Mouse (Mus musculus) liver, embryonic 14.5 days (tissue): Measurements from ENCODE around the gene Sh3bp2. TPM values are rescaled to one million over a fixed set of nuclear protein-coding genes. Genes with fewer than 3 reads are reported as not detected.

Experiments
- ATAC-seq: fragments of 200-750 bp; cut with Nextera tagmentation; 2 replicates; pipeline ENCODE4 v1.8.0; 2017; ENCODE audit warnings: moderate number of reproducible peaks, mild to moderate bottlenecking, moderate library complexity; ENCODE audit not compliant: insufficient read depth
- DNase-seq, 3 experiments: peaks; one replicate each; pipeline ENCODE4 v3.0.0-alpha.2; 2012 to 2013; ENCODE audit warnings: low read depth in 3 of 3, low spot score in 3 of 3
- H3K27ac ChIP-seq: fragments of 300-500 bp; sonication (generic); 2 replicates; pipeline ENCODE4 v1.5.1; 2014; ENCODE audit warnings: moderate library complexity, mild to moderate bottlenecking, control low read depth, inconsistent platforms
- H3K27me3 ChIP-seq: fragments of 300-500 bp; sonication (generic); 2 replicates; pipeline ENCODE4 v1.6.1; 2014; ENCODE audit warnings: mild to moderate bottlenecking, low read length, moderate library complexity; ENCODE audit not compliant: control insufficient read depth, insufficient read depth
- H3K36me3 ChIP-seq: fragments of 300-500 bp; sonication (generic); replicated peaks from 2 replicates; pipeline ENCODE4 v1.6.1; 2014; ENCODE audit warnings: low read depth; ENCODE audit not compliant: control insufficient read depth, insufficient read depth
- H3K4me1 ChIP-seq, 2 experiments: fragments of 200-500 bp in 1 of 2; fragments of 300-500 bp in 1 of 2; sonication (generic) in 1 of 2; replicated peaks; 2 replicates each; pipeline ENCODE4 v1.6.1; 2012 to 2014; ENCODE audit warnings: antibody characterized with exemption in 1 of 2, inconsistent platforms in 1 of 2, low read length in 1 of 2; ENCODE audit not compliant: control insufficient read depth in 2 of 2, insufficient read depth in 2 of 2
- H3K4me2 ChIP-seq: fragments of 300-500 bp; sonication (generic); 2 replicates; pipeline ENCODE4 v1.6.1; 2014; ENCODE audit warnings: low read depth, mild to moderate bottlenecking, control low read depth, moderate library complexity
- H3K4me3 ChIP-seq, 2 experiments: fragments of 200-500 bp in 1 of 2; fragments of 300-500 bp in 1 of 2; sonication (generic) in 1 of 2; 2 replicates each; pipeline ENCODE4 v1.5.1; 2012 to 2014; ENCODE audit warnings: low read depth in 2 of 2, low read length in 2 of 2, mild to moderate bottlenecking in 2 of 2, control low read depth in 1 of 2, inconsistent platforms in 1 of 2, moderate library complexity in 1 of 2; ENCODE audit not compliant: insufficient read depth in 1 of 2
- H3K9ac ChIP-seq: fragments of 300-500 bp; sonication (generic); replicated peaks from 2 replicates; pipeline ENCODE4 v1.6.1; 2014; ENCODE audit warnings: mild to moderate bottlenecking, control low read depth, moderate library complexity
- H3K9me3 ChIP-seq: fragments of 300-500 bp; sonication (generic); 2 replicates; pipeline ENCODE4 v1.6.1; 2016; ENCODE audit warnings: low read length, mixed read lengths; ENCODE audit not compliant: control insufficient read depth
- CTCF ChIP-seq: IDR thresholded peaks from 2 replicates; pipeline ENCODE4 v1.5.1; 2016; ENCODE audit warnings: antibody characterized with exemption, low read depth, control low read depth
- EP300 ChIP-seq: IDR thresholded peaks from 2 replicates; pipeline ENCODE4 v1.6.1; 2016; ENCODE audit warnings: antibody characterized with exemption, low read depth
- WGBS: fragments of 180-500 bp; shearing (Covaris S2); extraction: QIAGEN DNeasy Blood & Tissue Kit; methylation state at CpG from one replicate; pipeline ENCODE4 v1.1.7; 2014; ENCODE audit not compliant: insufficient replicate concordance; 5-methylcytosine and 5-hydroxymethylcytosine counted together
- polyA plus RNA-seq, 2 experiments: library from polyadenylated mRNA; depleted of rRNA in 1 of 2; stranded (reverse) in 1 of 2; unstranded in 1 of 2; fragments of >200 nt; fragmentation: Nextera tagmentation in 1 of 2; extraction: Ambion mirVana in 1 of 2; gene quantifications; 2 replicates each; pipeline versions ENCODE4 v1.2.1 to v1.2.3; 2012 to 2014

Gene Sh3bp2
- polyA plus RNA-seq, 2 experiments: 4.9 to 5.2 TPM

GRCm38 (mm10) chr5:34502411-34502810 is 23.2 kb upstream of the Sh3bp2 start:
- DNase-seq (no peak), ATAC-seq (no peak)
- Histone ChIP-seq H3K27ac (no peak overlapping the region), H3K4me3 (no peak overlapping the region), H3K4me2 (no peak overlapping the region), H3K9ac (no peak overlapping the region), H3K4me1 (peaks cover 0 to under 1% of the 10 kb centered on the region in 2 experiments; a peak in 1 of 4 replicates), H3K9me3 (no peaks in the 10 kb centered on the region), H3K27me3 (no peaks in the 10 kb centered on the region), H3K36me3 (no peaks in the 10 kb centered on the region)
- TF ChIP-seq EP300 (no peak), CTCF (no peak)
- WGBS: 69% methylated on average over 1 of the region's 1 CpGs

- TF ChIP-seq EP300 (no peak), CTCF (no peak; the same call in 1 of the 2 replicates)
- H3K27me3 ChIP-seq: no peaks in the 10 kb centered on the region
- H3K4me3 ChIP-seq: no peak overlapping the region
- no peak for DNase-seq
- no peaks in the 10 kb centered on the region for H3K4me1 ChIP-seq
- no peak overlapping the region for H3K9ac ChIP-seq
- H3K36me3 ChIP-seq: no peaks in the 10 kb centered on the region
- 61% methylated on average over 6 of the region's 6 CpGs for WGBS
- no peak overlapping the region for H3K27ac ChIP-seq
- H3K9me3 ChIP-seq: no peaks in the 10 kb centered on the region
- no peak for ATAC-seq
- no peak overlapping the region for H3K4me2 ChIP-seq
Observed at GRCm38 (mm10) chr5:34502821-34503220, 22.8 kb upstream of the Sh3bp2 start.

- Histone ChIP-seq H3K4me3 (peak overlapping the region in 1 of 2 experiments; percentile 70; a peak in 2 of 4 replicates), H3K27ac (no peak overlapping the region), H3K9ac (no peak overlapping the region), H3K36me3 (no peaks in the 10 kb centered on the region), H3K4me1 (peaks cover 3 to 12% of the 10 kb centered on the region in 2 experiments), H3K27me3 (no peaks in the 10 kb centered on the region), H3K4me2 (peak overlapping the region; percentile 90; the same call in 1 of the 2 replicates), H3K9me3 (no peaks in the 10 kb centered on the region)
- WGBS: 83% methylated on average over 3 of the region's 3 CpGs
- ATAC-seq (no peak), DNase-seq (no peak)
- TF ChIP-seq CTCF (no peak), EP300 (no peak)
Observed at GRCm38 (mm10) chr5:34512486-34512885, 13.2 kb upstream of the Sh3bp2 start.

- no peak within 1 kb of the TSS for H3K27ac ChIP-seq
- ATAC-seq (peak; percentile 93), DNase-seq (peak; percentile 88 to 90 (median 88))
- WGBS: under 1% methylated on average over 64 of the region's 64 CpGs
- peak within 1 kb of the TSS; percentile 62 for H3K9ac ChIP-seq
- H3K27me3 ChIP-seq: no peaks in the 10 kb centered on the region
- no peaks in the 10 kb centered on the region for H3K9me3 ChIP-seq
- TF ChIP-seq EP300 (no peak), CTCF (no peak)
- peaks cover 3 to 12% of the 10 kb centered on the region in 2 experiments for H3K4me1 ChIP-seq
- H3K36me3 ChIP-seq: no peaks in the 10 kb centered on the region
- peak within 1 kb of the TSS; percentile 70 to 76 for H3K4me3 ChIP-seq
- H3K4me2 ChIP-seq: peak within 1 kb of the TSS; percentile 90
Observed at GRCm38 (mm10) chr5:34513466-34514217, 12.0 kb upstream of the Sh3bp2 start, which contains the start of gene Tnip2. Gene Tnip2, minus strand, starts transcription at chr5:34513991.

GRCm38 (mm10) chr5:34514218-34514566 is 11.4 kb upstream of the Sh3bp2 start:
- H3K4me1 ChIP-seq: peaks cover 3 to 12% of the 10 kb centered on the region in 2 experiments
- no peaks in the 10 kb centered on the region for H3K9me3 ChIP-seq
- peak overlapping the region; percentile 70 to 76 for H3K4me3 ChIP-seq
- ATAC-seq (peak; percentile 49), DNase-seq (no peak)
- no peaks in the 10 kb centered on the region for H3K36me3 ChIP-seq
- H3K27ac ChIP-seq: no peak overlapping the region
- TF ChIP-seq EP300 (no peak), CTCF (no peak)
- H3K27me3 ChIP-seq: no peaks in the 10 kb centered on the region
- H3K9ac ChIP-seq: no peak overlapping the region; the same call in 1 of the 2 replicates
- 14% methylated on average over 7 of the region's 7 CpGs for WGBS
- peak overlapping the region; percentile 90 for H3K4me2 ChIP-seq
